Mouse (Mus musculus) olfactory bulb, adult 2 months (tissue): ENCODE measurements around the gene Plekhj1.

Experiments used
- CTCF ChIP-seq: fragments of 200-500 bp; IDR thresholded peaks from 2 replicates; pipeline ENCODE4 v1.5.1; 2012; ENCODE audit warnings: low read depth, mild to moderate bottlenecking, low read length, moderate library complexity; ENCODE audit not compliant: insufficient read depth
- POLR2A ChIP-seq: fragments of 200-500 bp; IDR thresholded peaks from 2 replicates; pipeline ENCODE4 v1.6.1; 2012; ENCODE audit warnings: mild to moderate bottlenecking, low read depth, low read length, moderate library complexity; ENCODE audit not compliant: insufficient read depth

GRCm38 (mm10) chr10:80777123-80777522 is 21.3 kb downstream of the Plekhj1 start:
- TF ChIP-seq CTCF, result no peak
- TF ChIP-seq POLR2A, result no peak
